Comparison of ENCODE assay signal across 8 mouse cellular contexts in the genomic region with DNA sequence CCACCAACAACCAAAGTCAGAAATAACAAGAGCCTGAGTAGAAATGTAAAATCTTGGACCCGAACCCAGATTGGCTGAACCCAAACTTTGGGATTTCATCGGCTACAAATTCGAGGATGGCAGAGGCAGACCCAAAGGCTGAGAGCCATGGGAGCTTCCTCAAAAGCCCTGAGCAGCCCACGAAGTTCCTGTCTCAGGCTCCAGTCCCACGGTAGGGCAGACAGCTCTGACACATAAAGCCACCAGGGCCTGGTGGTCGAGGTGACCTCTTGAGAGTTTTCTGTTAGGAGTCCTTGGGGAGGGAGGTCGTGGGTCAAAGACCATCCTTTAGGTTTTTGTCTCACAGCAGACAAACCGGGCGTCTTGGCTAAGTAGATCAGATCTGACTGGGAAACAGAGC. TPM values are rescaled to one million over a fixed set of nuclear protein-coding genes. Genes with fewer than 3 reads are reported as not detected.
DNase-seq lines count a peak whose midpoint lies in the region; ATAC-seq and TF ChIP-seq lines count a peak whose summit lies in the region.

No protein-coding gene starts in this region.

- DNase-seq in left cerebral cortex, adult 2 months (ENCODE audit: extremely low spot score in 1 of 2, low spot score in 2 of 2) = no peak
- DNase-seq in left cerebral cortex, postnatal 25 days (ENCODE audit: low spot score in 2 of 2) = no peak
- DNase-seq in mesoderm, embryonic 11.5 days (ENCODE audit: low read depth, low spot score) = peak; percentile 2
- no peak for DNase-seq in gastrocnemius, postnatal 36 days
- no peak for DNase-seq in yolk sac, embryonic 10.5 days (ENCODE audit: low spot score)
- no peak for DNase-seq in adrenal gland, adult 8-10 months

- peaks cover 8% of the 10 kb centered on the region for H3K4me1 ChIP-seq in embryonic facial prominence, embryonic 13.5 days
- H3K4me1 ChIP-seq in hindbrain, embryonic 16.5 days (ENCODE audit: control insufficient read depth, insufficient read depth, low read depth, low read length) = peaks cover 10% of the 10 kb centered on the region

- WGBS in embryonic facial prominence, embryonic 13.5 days = 42% methylated on average over 9 of the region's 9 CpGs
- 48% methylated on average over 9 of the region's 9 CpGs for WGBS in hindbrain, embryonic 16.5 days

- H3K27me3 ChIP-seq in embryonic facial prominence, embryonic 13.5 days = peaks cover 5% of the 10 kb centered on the region
- H3K27me3 ChIP-seq in hindbrain, embryonic 16.5 days (replicated peaks; ENCODE audit: control insufficient read depth, insufficient read depth, low read length) = no peaks in the 10 kb centered on the region

- H3K4me2 ChIP-seq in embryonic facial prominence, embryonic 13.5 days = peak overlapping the region; percentile 83
- H3K4me2 ChIP-seq in hindbrain, embryonic 16.5 days (ENCODE audit: low read length) = peak overlapping the region; percentile 73

- H3K27ac ChIP-seq in left cerebral cortex, adult 2 months = peak overlapping the region; percentile 83
- no peak overlapping the region; the same call in 1 of the 2 replicates for H3K27ac ChIP-seq in embryonic facial prominence, embryonic 13.5 days
- H3K27ac ChIP-seq in hindbrain, embryonic 16.5 days (ENCODE audit: low read depth, low read length) = no peak overlapping the region; the same call in 1 of the 2 replicates

- peak overlapping the region; percentile 82 for H3K4me3 ChIP-seq in left cerebral cortex, adult 2 months
- peak overlapping the region; percentile 65 for H3K4me3 ChIP-seq in embryonic facial prominence, embryonic 13.5 days
- H3K4me3 ChIP-seq in hindbrain, embryonic 16.5 days (ENCODE audit: low read length) = peak overlapping the region; percentile 58

- H3K9me3 ChIP-seq in embryonic facial prominence, embryonic 13.5 days = no peaks in the 10 kb centered on the region
- H3K9me3 ChIP-seq in hindbrain, embryonic 16.5 days (ENCODE audit: control insufficient read depth, low read length) = no peaks in the 10 kb centered on the region

- peaks cover 8% of the 10 kb centered on the region for H3K36me3 ChIP-seq in embryonic facial prominence, embryonic 13.5 days
- H3K36me3 ChIP-seq in hindbrain, embryonic 16.5 days (ENCODE audit: control insufficient read depth, insufficient read depth, low read length) = 0 out of 2 replicates have a peak, but pooled peaks cover 4% of the 10 kb centered on the region

- intact Hi-C loops in left cerebral cortex, adult 2 months (cut with DNase I) = loop anchor here (5.0 kb wide), 1 partner anchor 483 kb away; no protein-coding TSS in a partner anchor
- intact Hi-C loops in left cerebral cortex, postnatal 25 days (cut with DNase I) = loop anchor here (2.0 to 5.0 kb wide), 2 partner anchors 28 to 483 kb away; no protein-coding TSS in a partner anchor
- intact Hi-C loops in gastrocnemius, postnatal 36 days (cut with DNase I) = no loop called here

- no peak for ATAC-seq in embryonic facial prominence, embryonic 13.5 days (ENCODE audit: insufficient number of reproducible peaks, insufficient read depth, low FRiP score, low TSS enrichment, low read depth)
- ATAC-seq in hindbrain, embryonic 16.5 days = 0 out of 2 replicates have a peak, but pooled peaks have one; percentile 13

- no peak for TF ChIP-seq CTCF in left cerebral cortex, adult 2 months (IDR thresholded peaks at IDR 0.05)

- H3K9ac ChIP-seq in embryonic facial prominence, embryonic 13.5 days = peak overlapping the region; percentile 76; the same call in 1 of the 2 replicates
- peak overlapping the region; percentile 75; the same call in 1 of the 2 replicates for H3K9ac ChIP-seq in hindbrain, embryonic 16.5 days (ENCODE audit: low read depth, low read length)

RNA-seq across cellular contexts. Expression of gene Fuca2, which starts 1.1 kb away (rescaled TPM):
- total RNA-seq in left cerebral cortex, adult 2 months (2021) = 10 to 100 TPM; 39.1 to 39.6 TPM
- total RNA-seq in left cerebral cortex, postnatal 25 days (2021) = 10 to 100 TPM; 41.8 to 43.4 TPM
- polyA plus RNA-seq in embryonic facial prominence, embryonic 13.5 days (2015; fragmentation: Nextera tagmentation; extraction: Ambion mirVana) = 40.5 and 49.4 TPM in 2 replicates
- 56.1 and 61.3 TPM in 2 replicates for polyA plus RNA-seq in hindbrain, embryonic 16.5 days (2015; fragmentation: Nextera tagmentation; extraction: Ambion mirVana)
- total RNA-seq in gastrocnemius, postnatal 36 days (2021) = 10 to 100 TPM; 10.8 TPM
- total RNA-seq in adrenal gland, adult 8-10 months (2022) = 10 to 100 TPM; 19.7 to 37.1 (median 27.6) TPM

RNA-seq across cellular contexts. Expression of gene Phactr2, which starts 26.3 kb away (rescaled TPM):
- total RNA-seq in left cerebral cortex, adult 2 months (2021) = 10 to 100 TPM; 28.8 to 31.5 TPM
- 10 to 100 TPM; 24.5 to 27.1 TPM for total RNA-seq in left cerebral cortex, postnatal 25 days (2021)
- 22.9 and 24.9 TPM in 2 replicates for polyA plus RNA-seq in embryonic facial prominence, embryonic 13.5 days (2015; fragmentation: Nextera tagmentation; extraction: Ambion mirVana)
- 6.7 and 9.0 TPM in 2 replicates for polyA plus RNA-seq in hindbrain, embryonic 16.5 days (2015; fragmentation: Nextera tagmentation; extraction: Ambion mirVana)
- total RNA-seq in gastrocnemius, postnatal 36 days (2021) = 10 to 100 TPM; 13.1 to 15.5 TPM
- 10 to 100 TPM; 26.8 to 35.3 (median 31.0) TPM for total RNA-seq in adrenal gland, adult 8-10 months (2022)

RNA-seq across cellular contexts. Expression of gene Adat2, which starts 52.2 kb away (rescaled TPM):
- 1 to 10 TPM; 7.9 to 8.4 TPM for total RNA-seq in left cerebral cortex, adult 2 months (2021)
- total RNA-seq in left cerebral cortex, postnatal 25 days (2021) = 1 to 10 TPM; 7.6 to 8.9 TPM
- 4.8 TPM in 2 replicates for polyA plus RNA-seq in embryonic facial prominence, embryonic 13.5 days (2015; fragmentation: Nextera tagmentation; extraction: Ambion mirVana)
- polyA plus RNA-seq in hindbrain, embryonic 16.5 days (2015; fragmentation: Nextera tagmentation; extraction: Ambion mirVana) = 1.6 and 1.8 TPM in 2 replicates
- 1 to 10 TPM; 2.9 to 3.5 TPM for total RNA-seq in gastrocnemius, postnatal 36 days (2021)
- 1 to 10 TPM; 3.7 to 5.3 (median 4.8) TPM for total RNA-seq in adrenal gland, adult 8-10 months (2022)

RNA-seq across cellular contexts. Expression of gene Pex3, which starts 52.5 kb away (rescaled TPM):
- 10 to 100 TPM; 29.8 to 31.6 TPM for total RNA-seq in left cerebral cortex, adult 2 months (2021)
- total RNA-seq in left cerebral cortex, postnatal 25 days (2021) = 10 to 100 TPM; 24.3 to 27.7 TPM
- 25.2 and 28.3 TPM in 2 replicates for polyA plus RNA-seq in embryonic facial prominence, embryonic 13.5 days (2015; fragmentation: Nextera tagmentation; extraction: Ambion mirVana)
- polyA plus RNA-seq in hindbrain, embryonic 16.5 days (2015; fragmentation: Nextera tagmentation; extraction: Ambion mirVana) = 29.5 and 31.0 TPM in 2 replicates
- total RNA-seq in gastrocnemius, postnatal 36 days (2021) = 1 to 10 TPM; 8.0 to 9.7 TPM
- 10 to 100 TPM; 29.0 to 37.5 (median 30.5) TPM for total RNA-seq in adrenal gland, adult 8-10 months (2022)
